Mouse (Mus musculus) heart, adult 2 months (tissue): ENCODE results near the gene Nsg2.

Source experiments
- CTCF ChIP-seq: fragments of 200-600 bp; IDR thresholded peaks from 2 replicates; pipeline ENCODE4 v1.8.1; 2022; ENCODE audit warnings: antibody characterized with exemption, mild to moderate bottlenecking, moderate library complexity
- POLR2A ChIP-seq: fragments of 200-500 bp; IDR thresholded peaks from 2 replicates; pipeline ENCODE4 v1.6.1; 2011; ENCODE audit warnings: mild to moderate bottlenecking, low read depth, low read length, control low read depth; ENCODE audit not compliant: insufficient read depth

DNA sequence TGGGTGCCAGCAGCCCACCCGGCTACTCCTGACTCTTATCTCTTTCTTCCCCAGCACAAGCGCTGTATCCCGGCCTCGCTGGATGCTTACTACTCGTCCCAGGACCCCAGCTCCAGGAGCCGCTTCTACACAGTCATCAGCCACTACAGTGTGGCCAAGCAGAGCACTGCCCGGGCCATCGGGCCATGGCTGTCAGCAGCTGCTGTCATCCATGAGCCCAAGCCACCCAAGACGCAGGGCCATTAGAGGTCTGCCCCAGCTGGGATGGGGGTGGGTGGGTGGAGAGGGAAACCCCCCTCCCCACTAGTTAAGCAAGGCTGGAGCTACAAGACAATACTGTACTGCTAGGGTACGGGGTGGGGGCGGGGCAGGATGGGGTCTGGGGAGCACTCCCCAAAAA lies 57.1 kb downstream of the Nsg2 start:
- TF ChIP-seq CTCF (no peak), POLR2A (no peak)
